Mouse (Mus musculus) liver, postnatal 0 days (tissue): ENCODE data around the gene Olfr51. TPM values are rescaled to one million over a fixed set of nuclear protein-coding genes. Genes with fewer than 3 reads are reported as not detected.

ENCODE experiments used
- ATAC-seq: fragments of 200-750 bp; cut with Nextera tagmentation; 2 replicates; pipeline ENCODE4 v1.8.0; 2017; ENCODE audit warnings: mild to moderate bottlenecking, moderate library complexity
- DNase-seq: peaks from one replicate; pipeline ENCODE4 v3.0.0-alpha.2; 2016
- H3K27ac ChIP-seq: fragments of 300-500 bp; sonication (generic); 2 replicates; pipeline ENCODE4 v1.5.1; 2014; ENCODE audit warnings: antibody characterized with exemption, moderate library complexity, mild to moderate bottlenecking, low read depth
- H3K27me3 ChIP-seq: fragments of 300-500 bp; sonication (generic); 2 replicates; pipeline ENCODE4 v1.6.1; 2014; ENCODE audit warnings: low read length, control low read depth, mixed read lengths; ENCODE audit not compliant: insufficient read depth
- H3K36me3 ChIP-seq: fragments of 300-500 bp; sonication (generic); replicated peaks from 2 replicates; pipeline ENCODE4 v1.6.1; 2014; ENCODE audit warnings: mild to moderate bottlenecking, control low read depth, low read length, moderate library complexity, mixed read lengths; ENCODE audit not compliant: insufficient read depth
- H3K4me1 ChIP-seq: fragments of 300-500 bp; sonication (generic); 2 replicates; pipeline ENCODE4 v1.6.1; 2014; ENCODE audit warnings: antibody characterized with exemption, mild to moderate bottlenecking, control low read depth; ENCODE audit not compliant: insufficient read depth
- H3K4me2 ChIP-seq: fragments of 300-500 bp; sonication (generic); 2 replicates; pipeline ENCODE4 v1.6.1; 2014; ENCODE audit warnings: low read depth, mild to moderate bottlenecking, low read length, moderate library complexity, mixed read lengths
- H3K4me3 ChIP-seq: fragments of 300-500 bp; sonication (generic); 2 replicates; pipeline ENCODE4 v1.5.1; 2014; ENCODE audit warnings: low read depth, low read length
- H3K9ac ChIP-seq: fragments of 300-500 bp; sonication (generic); replicated peaks from 2 replicates; pipeline ENCODE4 v1.6.1; 2014; ENCODE audit warnings: mild to moderate bottlenecking, moderate library complexity
- H3K9me3 ChIP-seq: fragments of 300-500 bp; sonication (generic); 2 replicates; pipeline ENCODE4 v1.6.1; 2016; ENCODE audit warnings: mild to moderate bottlenecking, control low read depth, low read length, mixed read lengths
- CTCF ChIP-seq: sonication (generic); IDR thresholded peaks from 2 replicates; pipeline ENCODE4 v1.5.1; 2016; ENCODE audit warnings: antibody characterized with exemption, low read depth
- EP300 ChIP-seq: IDR thresholded peaks from 2 replicates; pipeline ENCODE4 v1.6.1; 2016; ENCODE audit warnings: antibody characterized with exemption, low read depth, mild to moderate bottlenecking
- WGBS: fragments of 180-500 bp; shearing (Covaris S2); extraction: QIAGEN DNeasy Blood & Tissue Kit; methylation state at CpG from one replicate; pipeline ENCODE4 v1.1.7; 2014; ENCODE audit not compliant: insufficient replicate concordance; 5-methylcytosine and 5-hydroxymethylcytosine counted together
- polyA plus RNA-seq: library from polyadenylated mRNA; unstranded; fragments of >200 nt; fragmentation: Nextera tagmentation; extraction: Ambion mirVana; gene quantifications from 2 replicates; pipeline ENCODE4 v1.2.1, GENCODE M21; 2015

Gene Olfr51
- not detected in 2 replicates for polyA plus RNA-seq

DNA sequence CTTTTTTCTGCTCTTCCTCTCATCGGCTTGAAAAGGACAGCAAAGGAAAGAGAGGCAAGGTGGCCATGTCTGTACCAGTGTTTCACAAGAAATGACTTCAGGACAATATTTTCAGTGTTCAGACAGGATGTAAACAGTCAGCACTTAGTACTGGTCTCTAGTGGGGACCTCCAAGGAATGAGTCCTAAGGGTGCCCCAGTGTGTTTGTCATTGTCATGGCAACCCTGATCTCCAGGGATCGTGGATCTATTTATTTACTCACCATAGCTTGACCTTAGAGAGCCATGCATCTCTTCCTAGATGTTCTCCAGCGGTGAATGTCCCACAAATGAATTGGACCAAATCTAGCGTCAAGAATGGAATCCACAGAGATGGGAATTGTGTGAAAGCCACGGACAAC lies at the start of gene Olfr51:
Gene Olfr51 (plus strand): TSS at position 301 of the 400 bp plus-strand sequence.
- Histone ChIP-seq H3K4me1 (no peaks in the 10 kb centered on the region), H3K9me3 (no peaks in the 10 kb centered on the region)

DNA sequence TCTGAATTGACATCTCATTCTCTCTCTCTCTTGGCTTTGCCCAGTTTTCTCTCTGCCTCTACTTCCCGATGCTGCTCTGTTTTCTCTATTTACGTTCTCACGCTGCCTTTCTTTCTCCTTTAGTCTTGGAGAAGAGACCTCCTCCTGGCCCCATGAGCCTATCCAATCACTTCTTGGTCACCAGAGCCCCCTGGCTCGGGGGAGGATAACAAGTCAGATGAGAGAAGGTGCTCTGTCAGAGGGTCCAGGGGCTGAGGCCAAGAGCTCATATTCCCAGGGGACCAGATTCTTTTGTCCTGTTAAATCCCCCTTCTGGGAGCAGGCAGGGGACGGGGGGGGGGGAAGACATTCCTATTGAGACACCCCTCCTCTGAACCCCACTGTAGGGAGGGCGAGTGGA lies 49.7 kb upstream of the Olfr51 start, which contains the start of gene Prop1:
Gene Prop1 (minus strand): TSS at position 101 of the 400 bp plus-strand sequence.
- no peak within 1 kb of the TSS for H3K4me3 ChIP-seq
- no peaks in the 10 kb centered on the region for H3K36me3 ChIP-seq
- TF ChIP-seq CTCF: no peak
- TF ChIP-seq EP300: no peak
- no peaks in the 10 kb centered on the region for H3K4me1 ChIP-seq
- no peak within 1 kb of the TSS for H3K4me2 ChIP-seq
- no peaks in the 10 kb centered on the region for H3K27me3 ChIP-seq
- H3K27ac ChIP-seq: no peak within 1 kb of the TSS
- ATAC-seq (no peak), DNase-seq (no peak)
- H3K9ac ChIP-seq: no peak within 1 kb of the TSS
- WGBS: 62% methylated on average over 6 of the region's 6 CpGs
- H3K9me3 ChIP-seq: no peaks in the 10 kb centered on the region

More for the DNA sequence above, at the start of gene Olfr51:
- TF ChIP-seq CTCF: no peak
- no peak for TF ChIP-seq EP300
- H3K9ac ChIP-seq: no peak within 1 kb of the TSS
- H3K36me3 ChIP-seq: no peaks in the 10 kb centered on the region
- no peaks in the 10 kb centered on the region for H3K27me3 ChIP-seq
- ATAC-seq (no peak), DNase-seq (no peak)
- H3K4me2 ChIP-seq: no peak within 1 kb of the TSS
- no peak within 1 kb of the TSS for H3K4me3 ChIP-seq
- no peak within 1 kb of the TSS for H3K27ac ChIP-seq
- 62% methylated on average over 5 of the region's 5 CpGs for WGBS

- no peak for DNase-seq
- Histone ChIP-seq H3K9ac (no peak overlapping the region), H3K4me1 (no peaks in the 10 kb centered on the region), H3K4me3 (no peak overlapping the region), H3K27me3 (no peaks in the 10 kb centered on the region), H3K27ac (no peak overlapping the region), H3K36me3 (no peaks in the 10 kb centered on the region), H3K9me3 (no peaks in the 10 kb centered on the region), H3K4me2 (no peak overlapping the region)
- TF ChIP-seq EP300 (no peak), CTCF (no peak)
- no peak for ATAC-seq
- 30% methylated on average over 2 of the region's 2 CpGs for WGBS
Observed at GRCm38 (mm10) chr11:50964886-50965285, 38.5 kb upstream of the Olfr51 start.

DNA sequence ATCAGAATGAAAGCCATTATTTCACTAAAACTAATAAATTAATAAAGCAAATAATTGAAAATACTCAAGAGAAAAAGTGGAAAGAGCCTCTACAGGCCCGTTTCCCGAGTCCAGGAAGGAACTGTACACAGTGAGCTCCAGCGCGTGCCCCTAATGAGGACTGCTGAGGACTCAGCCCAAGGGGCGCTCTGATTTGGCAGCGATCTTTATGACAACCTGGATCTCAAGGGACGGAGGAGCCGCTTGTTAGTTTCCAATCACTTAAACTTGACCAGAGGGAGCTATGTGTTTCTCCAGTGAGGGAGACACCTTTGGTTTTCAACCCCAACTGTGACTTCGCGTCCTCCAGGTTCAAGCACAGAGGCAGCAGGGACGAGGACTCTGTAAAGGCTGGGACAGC lies 37.2 kb upstream of the Olfr51 start, which contains the start of gene Olfr1378:
Gene Olfr1378 (plus strand): TSS at position 301 of the 400 bp plus-strand sequence.
- H3K4me2 ChIP-seq: no peak within 1 kb of the TSS
- DNase-seq (no peak), ATAC-seq (no peak)
- no peak within 1 kb of the TSS for H3K4me3 ChIP-seq
- H3K4me1 ChIP-seq: no peaks in the 10 kb centered on the region
- no peaks in the 10 kb centered on the region for H3K36me3 ChIP-seq
- H3K27ac ChIP-seq: no peak within 1 kb of the TSS
- no peaks in the 10 kb centered on the region for H3K9me3 ChIP-seq
- TF ChIP-seq EP300: no peak
- TF ChIP-seq CTCF: no peak
- no peaks in the 10 kb centered on the region for H3K27me3 ChIP-seq
- WGBS: 81% methylated on average over 11 of the region's 11 CpGs
- H3K9ac ChIP-seq: no peak within 1 kb of the TSS

- peak; percentile 17 for DNase-seq
- H3K4me1 ChIP-seq: no peaks in the 10 kb centered on the region
- peak; percentile 24; the same call in 1 of the 2 replicates for TF ChIP-seq CTCF
- TF ChIP-seq EP300: no peak
- H3K27me3 ChIP-seq: no peaks in the 10 kb centered on the region
- no peaks in the 10 kb centered on the region; the same call in 1 of the 2 replicates for H3K9me3 ChIP-seq
- whole genome bisulfite sequencing: 60% methylated on average over 4 of the region's 4 CpGs
- ATAC-seq: no peak
- no peak overlapping the region for H3K27ac ChIP-seq
- no peaks in the 10 kb centered on the region for H3K36me3 ChIP-seq
- no peak overlapping the region for H3K4me2 ChIP-seq
- no peak overlapping the region for H3K9ac ChIP-seq
- no peak overlapping the region for H3K4me3 ChIP-seq
Observed at GRCm38 (mm10) chr11:50977216-50977615, 26.2 kb upstream of the Olfr51 start.

DNA sequence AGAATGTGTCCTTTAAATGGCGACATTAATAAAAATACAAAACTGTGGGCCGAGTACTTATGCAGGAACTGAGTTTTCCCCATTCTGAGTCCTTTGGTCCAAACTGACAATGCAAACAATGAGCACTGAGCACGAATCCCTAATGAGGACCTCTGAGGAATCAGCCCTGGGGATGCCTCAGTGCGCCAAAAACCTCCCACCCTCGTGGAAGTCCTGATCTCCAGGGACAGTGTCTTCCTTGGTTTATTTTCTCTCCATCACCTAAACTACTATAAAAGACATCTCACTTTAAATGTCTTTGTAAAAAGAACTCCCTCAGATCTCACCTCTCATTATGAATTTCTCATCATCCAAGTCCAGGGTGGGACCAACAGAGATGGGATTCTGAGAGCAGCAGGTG lies 21.7 kb upstream of the Olfr51 start, which contains the start of gene Olfr1377:
Gene Olfr1377 (plus strand): TSS at position 301 of the 400 bp plus-strand sequence.
- no peak within 1 kb of the TSS for H3K4me3 ChIP-seq
- H3K4me2 ChIP-seq: no peak within 1 kb of the TSS
- H3K9me3 ChIP-seq: no peaks in the 10 kb centered on the region; the same call in 1 of the 2 replicates
- H3K27me3 ChIP-seq: no peaks in the 10 kb centered on the region
- no peak for ATAC-seq
- WGBS: 63% methylated on average over 5 of the region's 5 CpGs
- no peak within 1 kb of the TSS for H3K9ac ChIP-seq
- H3K27ac ChIP-seq: no peak within 1 kb of the TSS
- no peak for DNase-seq
- TF ChIP-seq EP300: no peak
- TF ChIP-seq CTCF: no peak
- no peaks in the 10 kb centered on the region for H3K36me3 ChIP-seq
- no peaks in the 10 kb centered on the region for H3K4me1 ChIP-seq

- H3K9me3 ChIP-seq: no peaks in the 10 kb centered on the region
- H3K4me3 ChIP-seq: no peak overlapping the region
- no peaks in the 10 kb centered on the region for H3K36me3 ChIP-seq
- ATAC-seq: peak; percentile 56
- no peaks in the 10 kb centered on the region for H3K4me1 ChIP-seq
- no peak overlapping the region for H3K27ac ChIP-seq
- DNase-seq: peak; percentile 67
- H3K27me3 ChIP-seq: no peaks in the 10 kb centered on the region
- TF ChIP-seq CTCF (no peak), EP300 (no peak)
- WGBS: 57% methylated on average over 5 of the region's 5 CpGs
- H3K4me2 ChIP-seq: no peak overlapping the region
- H3K9ac ChIP-seq: no peak overlapping the region
Observed at GRCm38 (mm10) chr11:51011821-51012220, 8.4 kb downstream of the Olfr51 start.
